Mouse (Mus musculus) liver, adult 2 months (tissue): ENCODE results near the gene Itpkb.

Experiments used
- CTCF ChIP-seq: fragments of 200-500 bp; IDR thresholded peaks from 2 replicates; pipeline ENCODE4 v1.5.1; 2011; ENCODE audit warnings: low read depth, low read length, control low read depth
- POLR2A ChIP-seq: fragments of 200-500 bp; IDR thresholded peaks from 2 replicates; pipeline ENCODE4 v1.6.1; 2011; ENCODE audit warnings: low read length, control low read depth; ENCODE audit not compliant: insufficient read depth; ENCODE audit errors: extremely low read depth

- TF ChIP-seq POLR2A, result no peak
- no peak for TF ChIP-seq CTCF
Observed at GRCm38 (mm10) chr1:180313517-180314440, 16.5 kb upstream of the Itpkb start.
